Mouse (Mus musculus) forebrain, embryonic 11.5 days (tissue): Measurements from ENCODE around the gene Adam1b. TPM values are rescaled to one million over a fixed set of nuclear protein-coding genes. Genes with fewer than 3 reads are reported as not detected.

Experiments
- ATAC-seq: fragments of 200-750 bp; cut with Nextera tagmentation; replicated peaks from 2 replicates; pipeline ENCODE4 v1.8.0; 2017; ENCODE audit warnings: moderate TSS enrichment; ENCODE audit not compliant: low FRiP score
- DNase-seq: peaks from one replicate; pipeline ENCODE4 v3.0.0-alpha.2; 2017; ENCODE audit warnings: low spot score
- H3K27ac ChIP-seq: fragments of 300-500 bp; sonication (generic); 2 replicates; pipeline ENCODE4 v1.5.1; 2014; ENCODE audit warnings: low read depth, low read length
- H3K27me3 ChIP-seq: fragments of 300-500 bp; sonication (generic); 2 replicates; pipeline ENCODE4 v1.6.1; 2014; ENCODE audit warnings: mild to moderate bottlenecking, low read length, mixed read lengths; ENCODE audit not compliant: control insufficient read depth, insufficient read depth
- H3K36me3 ChIP-seq: fragments of 300-500 bp; sonication (generic); 2 replicates; pipeline ENCODE4 v1.6.1; 2014; ENCODE audit warnings: mild to moderate bottlenecking, low read length, moderate library complexity, mixed read lengths; ENCODE audit not compliant: control insufficient read depth, insufficient read depth
- H3K4me1 ChIP-seq: fragments of 300-500 bp; sonication (generic); replicated peaks from 2 replicates; pipeline ENCODE4 v1.6.1; 2014; ENCODE audit warnings: low read length, mixed read lengths; ENCODE audit not compliant: control insufficient read depth, insufficient read depth
- H3K4me2 ChIP-seq: fragments of 300-500 bp; sonication (generic); 2 replicates; pipeline ENCODE4 v1.6.1; 2014; ENCODE audit warnings: low read depth, mild to moderate bottlenecking, low read length, moderate library complexity, mixed read lengths; ENCODE audit not compliant: severe bottlenecking
- H3K4me3 ChIP-seq: fragments of 300-500 bp; sonication (generic); 2 replicates; pipeline ENCODE4 v1.5.1; 2014; ENCODE audit warnings: low read depth, low read length
- H3K9ac ChIP-seq: fragments of 300-500 bp; sonication (generic); 2 replicates; pipeline ENCODE4 v1.6.1; 2014; ENCODE audit warnings: low read length
- H3K9me3 ChIP-seq: fragments of 300-500 bp; sonication (generic); 2 replicates; pipeline ENCODE4 v1.6.1; 2016; ENCODE audit warnings: low read length, mixed read lengths; ENCODE audit not compliant: control insufficient read depth
- WGBS: fragments of 180-500 bp; shearing (Covaris S2); extraction: QIAGEN DNeasy Blood & Tissue Kit; methylation state at CpG from one replicate; pipeline ENCODE4 v1.1.7; 2014; 5-methylcytosine and 5-hydroxymethylcytosine counted together
- polyA plus RNA-seq: library from polyadenylated mRNA; unstranded; fragments of >200 nt; fragmentation: Nextera tagmentation; extraction: Ambion mirVana; gene quantifications from 2 replicates; pipeline ENCODE4 v1.2.1, GENCODE M21; 2014

Adam1b gene
- polyA plus RNA-seq, 1 experiment from 2014 or later, result 0.07 TPM

GRCm38 (mm10) chr5:121540066-121540465 lies 36.8 kb upstream of the Adam1b start:
- H3K9me3 ChIP-seq, result no peaks in the 10 kb centered on the region
- H3K4me1 ChIP-seq, result peaks cover 9% of the 10 kb centered on the region; the same call in 1 of the 2 replicates
- peaks cover 4% of the 10 kb centered on the region; the same call in 1 of the 2 replicates for H3K36me3 ChIP-seq
- ATAC-seq (no peak), DNase-seq (no peak)
- 95% methylated on average over 5 of the region's 5 CpGs for WGBS
- no peaks in the 10 kb centered on the region for H3K27me3 ChIP-seq
- H3K4me2 ChIP-seq, result no peak overlapping the region
- H3K9ac ChIP-seq, result no peak overlapping the region
- no peak overlapping the region for H3K4me3 ChIP-seq
- no peak overlapping the region for H3K27ac ChIP-seq

GRCm38 (mm10) chr5:121537588-121537987 lies 34.4 kb upstream of the Adam1b start:
- ATAC-seq (no peak), DNase-seq (no peak)
- no peak overlapping the region for H3K4me3 ChIP-seq
- H3K27ac ChIP-seq, result no peak overlapping the region
- H3K9ac ChIP-seq, result no peak overlapping the region
- no peak overlapping the region for H3K4me2 ChIP-seq
- peaks cover 12% of the 10 kb centered on the region for H3K36me3 ChIP-seq
- H3K4me1 ChIP-seq, result 0 out of 2 replicates have a peak, but pooled peaks cover 1% of the 10 kb centered on the region
- 76% methylated on average over 2 of the region's 2 CpGs for WGBS
- H3K27me3 ChIP-seq, result no peaks in the 10 kb centered on the region
- no peaks in the 10 kb centered on the region for H3K9me3 ChIP-seq

- ATAC-seq (no peak), DNase-seq (no peak)
- Histone ChIP-seq H3K27ac (no peak overlapping the region), H3K4me1 (0 out of 2 replicates have a peak, but pooled peaks cover 1% of the 10 kb centered on the region), H3K9me3 (no peaks in the 10 kb centered on the region), H3K9ac (no peak overlapping the region), H3K4me3 (no peak overlapping the region), H3K36me3 (peaks cover 15% of the 10 kb centered on the region), H3K4me2 (no peak overlapping the region), H3K27me3 (no peaks in the 10 kb centered on the region)
- 49% methylated on average over 7 of the region's 7 CpGs for WGBS
Measured at GRCm38 (mm10) chr5:121536921-121537555, 33.8 kb upstream of the Adam1b start.

GRCm38 (mm10) chr5:121535116-121535515 lies 31.9 kb upstream of the Adam1b start:
- ATAC-seq (no peak), DNase-seq (no peak)
- H3K4me3 ChIP-seq, result no peak overlapping the region
- H3K9ac ChIP-seq, result no peak overlapping the region
- H3K27me3 ChIP-seq, result no peaks in the 10 kb centered on the region
- H3K27ac ChIP-seq, result no peak overlapping the region
- no peaks in the 10 kb centered on the region for H3K9me3 ChIP-seq
- no peak overlapping the region for H3K4me2 ChIP-seq
- WGBS, result 93% methylated on average over 3 of the region's 3 CpGs
- H3K36me3 ChIP-seq, result peaks cover 15% of the 10 kb centered on the region
- 0 out of 2 replicates have a peak, but pooled peaks cover 1% of the 10 kb centered on the region for H3K4me1 ChIP-seq

- peaks cover 15% of the 10 kb centered on the region for H3K36me3 ChIP-seq
Measured at GRCm38 (mm10) chr5:121534521-121534920, 31.3 kb upstream of the Adam1b start.

GRCm38 (mm10) chr5:121526961-121527360 lies 23.7 kb upstream of the Adam1b start:
- no peak overlapping the region for H3K4me2 ChIP-seq

More at GRCm38 (mm10) chr5:121534521-121534920, 31.3 kb upstream of the Adam1b start:
- Histone ChIP-seq H3K27me3 (no peaks in the 10 kb centered on the region), H3K4me1 (0 out of 2 replicates have a peak, but pooled peaks cover 1% of the 10 kb centered on the region), H3K9ac (no peak overlapping the region), H3K4me2 (no peak overlapping the region), H3K27ac (no peak overlapping the region), H3K9me3 (no peaks in the 10 kb centered on the region), H3K4me3 (no peak overlapping the region)
- WGBS, result 90% methylated on average over 5 of the region's 5 CpGs
- DNase-seq (no peak), ATAC-seq (no peak)

GRCm38 (mm10) chr5:121526526-121526925 lies 23.3 kb upstream of the Adam1b start:
- 93% methylated on average over 7 of the region's 7 CpGs for WGBS
- DNase-seq, result no peak
- Histone ChIP-seq H3K9ac (no peak overlapping the region), H3K4me2 (no peak overlapping the region), H3K9me3 (no peaks in the 10 kb centered on the region), H3K4me1 (no peaks in the 10 kb centered on the region), H3K27me3 (no peaks in the 10 kb centered on the region), H3K36me3 (peaks cover 9% of the 10 kb centered on the region), H3K4me3 (no peak overlapping the region), H3K27ac (no peak overlapping the region)
- no peak for ATAC-seq

More at GRCm38 (mm10) chr5:121526961-121527360, 23.7 kb upstream of the Adam1b start:
- no peaks in the 10 kb centered on the region for H3K27me3 ChIP-seq
- no peak overlapping the region for H3K4me3 ChIP-seq
- peaks cover 9% of the 10 kb centered on the region; the same call in 1 of the 2 replicates for H3K36me3 ChIP-seq
- DNase-seq (no peak), ATAC-seq (no peak)
- H3K9me3 ChIP-seq, result no peaks in the 10 kb centered on the region
- no peak overlapping the region for H3K9ac ChIP-seq
- no peaks in the 10 kb centered on the region for H3K4me1 ChIP-seq
- 91% methylated on average over 8 of the region's 8 CpGs for WGBS
- H3K27ac ChIP-seq, result no peak overlapping the region

GRCm38 (mm10) chr5:121525774-121526450 lies 22.7 kb upstream of the Adam1b start:
- Histone ChIP-seq H3K36me3 (peaks cover 9% of the 10 kb centered on the region), H3K9ac (no peak overlapping the region)
- no peak for ATAC-seq

More at GRCm38 (mm10) chr5:121525774-121526450, 22.7 kb upstream of the Adam1b start:
- no peak overlapping the region for H3K4me2 ChIP-seq
- WGBS, result 89% methylated on average over 14 of the region's 14 CpGs
- H3K27ac ChIP-seq, result no peak overlapping the region
- no peaks in the 10 kb centered on the region for H3K9me3 ChIP-seq
- no peaks in the 10 kb centered on the region for H3K27me3 ChIP-seq
- H3K4me3 ChIP-seq, result no peak overlapping the region
- no peaks in the 10 kb centered on the region for H3K4me1 ChIP-seq
- no peak for DNase-seq
